Mouse (Mus musculus) liver, embryonic 14.5 days (tissue): ENCODE measurements around the gene Ccdc152.

Experiments
- CTCF ChIP-seq: IDR thresholded peaks from 2 replicates; pipeline ENCODE4 v1.5.1; 2016; ENCODE audit warnings: antibody characterized with exemption, low read depth, control low read depth
- EP300 ChIP-seq: IDR thresholded peaks from 2 replicates; pipeline ENCODE4 v1.6.1; 2016; ENCODE audit warnings: antibody characterized with exemption, low read depth

DNA sequence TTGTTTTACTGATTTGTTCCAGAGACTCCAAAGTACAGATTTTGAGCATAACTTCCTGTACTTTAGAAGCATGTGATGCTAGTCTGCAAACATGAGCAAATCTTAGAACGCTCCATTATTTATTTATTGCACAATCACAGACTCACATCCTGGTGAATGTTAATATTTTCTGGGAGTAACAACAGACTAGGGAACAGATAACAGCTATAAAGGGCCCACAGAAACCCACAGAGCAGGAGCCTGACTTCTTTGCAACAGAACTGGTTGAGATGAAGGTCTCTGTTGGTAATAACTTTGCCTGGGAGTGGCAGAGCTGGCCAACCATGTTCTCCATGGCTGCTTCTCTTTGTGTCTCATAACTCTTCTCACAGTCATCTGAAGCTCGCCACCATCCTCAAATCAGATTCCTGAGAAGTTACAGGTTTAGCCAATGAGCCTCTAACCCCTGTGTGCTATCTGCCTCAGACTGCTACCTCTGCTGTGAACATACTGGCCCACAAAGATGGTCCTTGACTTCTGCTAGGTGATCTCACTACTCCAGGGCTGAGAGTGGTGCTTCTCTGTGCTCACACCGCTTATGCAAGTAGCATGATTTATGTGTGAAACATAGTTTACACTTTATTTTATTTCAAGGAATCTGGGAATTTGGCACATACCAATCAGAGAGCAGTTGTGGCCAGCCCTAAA is 52.2 kb downstream of the Ccdc152 start:
- TF ChIP-seq EP300 (no peak), CTCF (no peak)
